Mouse (Mus musculus) ES-E14 (cell line): ENCODE measurements around the gene Hist1h2aa.

ENCODE experiments used
- CHD2 ChIP-seq: IDR thresholded peaks from 2 replicates; pipeline ENCODE4 v1.6.1; 2014; ENCODE audit warnings: mild to moderate bottlenecking, low read depth, low read length, inconsistent platforms
- HCFC1 ChIP-seq: IDR thresholded peaks from 2 replicates; pipeline ENCODE4 v1.6.1; 2012; ENCODE audit warnings: low read length, inconsistent platforms, borderline replicate concordance; ENCODE audit not compliant: insufficient read depth
- MAFK ChIP-seq: IDR thresholded peaks from 2 replicates; pipeline ENCODE4 v1.6.1; 2014; ENCODE audit warnings: mild to moderate bottlenecking, low read depth, low read length, inconsistent platforms; ENCODE audit not compliant: insufficient read depth
- ZC3H11A ChIP-seq: IDR thresholded peaks from 2 replicates; pipeline ENCODE4 v1.6.1; 2012; ENCODE audit warnings: low read depth, mild to moderate bottlenecking, inconsistent platforms, low read length, borderline replicate concordance
- ZNF384 ChIP-seq: IDR thresholded peaks from 2 replicates; pipeline ENCODE4 v1.6.1; 2012; ENCODE audit warnings: low read depth, low read length, inconsistent platforms

- TF ChIP-seq MAFK: no peak
- no peak for TF ChIP-seq HCFC1
- TF ChIP-seq ZNF384: no peak
- TF ChIP-seq ZC3H11A: no peak
- no peak for TF ChIP-seq CHD2
These were observed 16.6 kb upstream of the Hist1h2aa start for GRCm38 (mm10) chr13:23917674-23918073.
